7 mouse cellular contexts compared by ENCODE assay signal in genomic region chr11:119007461-119008456, GRCm38 (mm10). TPM values are rescaled to one million over a fixed set of nuclear protein-coding genes. Genes with fewer than 3 reads are reported as not detected.
DNase-seq lines count a peak whose midpoint lies in the region; ATAC-seq lines count a peak whose summit lies in the region.

No protein-coding gene starts in this region.

- no peaks in the 10 kb centered on the region for H3K27me3 ChIP-seq in embryonic facial prominence, embryonic 12.5 days
- H3K27me3 ChIP-seq in lung, embryonic 16.5 days (ENCODE audit: control insufficient read depth, insufficient read depth, low read depth, low read length): no peaks in the 10 kb centered on the region

- peak overlapping the region; percentile 51; the same call in 1 of the 2 replicates for H3K27ac ChIP-seq in embryonic facial prominence, embryonic 12.5 days
- peak overlapping the region; percentile 4; the same call in 1 of the 2 replicates for H3K27ac ChIP-seq in lung, embryonic 16.5 days (ENCODE audit: low read length)

- WGBS in embryonic facial prominence, embryonic 12.5 days: 19% methylated on average over 21 of the region's 21 CpGs
- WGBS in lung, embryonic 16.5 days: 19% methylated on average over 21 of the region's 21 CpGs

- H3K4me3 ChIP-seq in embryonic facial prominence, embryonic 12.5 days: peak overlapping the region; percentile 37
- H3K4me3 ChIP-seq in lung, embryonic 16.5 days (ENCODE audit: low read length): peak overlapping the region; percentile 48

- DNase-seq in R1 (ENCODE audit: low read depth, low spot score): peak; percentile 90
- peak; percentile 91 for DNase-seq in kidney, adult 9 months
- peak; percentile 51 for DNase-seq in thymus, postnatal 14 days
- no peak for DNase-seq in layer of hippocampus, adult 8-10 months (ENCODE audit: low spot score in 2 of 2)

- 0 out of 2 replicates have a peak, but pooled peaks cover 7% of the 10 kb centered on the region for H3K4me1 ChIP-seq in embryonic facial prominence, embryonic 12.5 days
- 0 out of 2 replicates have a peak, but pooled peaks cover 2% of the 10 kb centered on the region for H3K4me1 ChIP-seq in lung, embryonic 16.5 days (replicated peaks; ENCODE audit: control insufficient read depth, insufficient read depth, low read length)

- peak overlapping the region; percentile 50 for H3K9ac ChIP-seq in embryonic facial prominence, embryonic 12.5 days
- H3K9ac ChIP-seq in lung, embryonic 16.5 days (ENCODE audit: low read length): peak overlapping the region; percentile 53

- peak; percentile 81 for ATAC-seq in embryonic facial prominence, embryonic 12.5 days (ENCODE audit: insufficient number of reproducible peaks, insufficient read depth, low FRiP score, low TSS enrichment)
- ATAC-seq in lung, embryonic 16.5 days (ENCODE audit: low read depth): peak; percentile 89
- no peak for ATAC-seq in activated CD4-positive, CD25-positive, alpha-beta regulatory T cell, adult 4 months

- H3K4me2 ChIP-seq in embryonic facial prominence, embryonic 12.5 days (replicated peaks): peak overlapping the region; percentile 51
- peak overlapping the region; percentile 51 for H3K4me2 ChIP-seq in lung, embryonic 16.5 days (ENCODE audit: low read depth, low read length)

- H3K9me3 ChIP-seq in embryonic facial prominence, embryonic 12.5 days: no peaks in the 10 kb centered on the region
- no peaks in the 10 kb centered on the region for H3K9me3 ChIP-seq in lung, embryonic 16.5 days (ENCODE audit: control insufficient read depth, low read length)

- H3K36me3 ChIP-seq in embryonic facial prominence, embryonic 12.5 days: no peaks in the 10 kb centered on the region
- H3K36me3 ChIP-seq in lung, embryonic 16.5 days (ENCODE audit: control insufficient read depth, insufficient read depth, low read length): no peaks in the 10 kb centered on the region

RNA-seq across cellular contexts. Expression of gene Cbx2, which starts 15.0 kb away (rescaled TPM):
- polyA plus RNA-seq in embryonic facial prominence, embryonic 12.5 days (2016; fragmentation: Nextera tagmentation; extraction: Ambion mirVana): 103 and 105 TPM in 2 replicates
- polyA plus RNA-seq in lung, embryonic 16.5 days (2015; fragmentation: Nextera tagmentation; extraction: Ambion mirVana): 27.4 and 30.5 TPM in 2 replicates
- total RNA-seq in layer of hippocampus, adult 8-10 months (2022): 1 to 10 TPM; 1.7 to 3.9 (median 2.4) TPM
- 1 to 10 TPM; 1.1 to 1.4 TPM for polyA plus RNA-seq in activated CD4-positive, CD25-positive, alpha-beta regulatory T cell, adult 4 months (2017; shearing (Covaris generic))

RNA-seq across cellular contexts. Expression of gene Enpp7, which starts 19.8 kb away (rescaled TPM):
- polyA plus RNA-seq in embryonic facial prominence, embryonic 12.5 days (2016; fragmentation: Nextera tagmentation; extraction: Ambion mirVana): not detected in 2 replicates
- polyA plus RNA-seq in lung, embryonic 16.5 days (2015; fragmentation: Nextera tagmentation; extraction: Ambion mirVana): not detected in 2 replicates
- not detected for total RNA-seq in layer of hippocampus, adult 8-10 months (2022)
- polyA plus RNA-seq in activated CD4-positive, CD25-positive, alpha-beta regulatory T cell, adult 4 months (2017; shearing (Covaris generic)): not detected

RNA-seq across cellular contexts. Expression of gene Cbx8, which starts 33.0 kb away (rescaled TPM):
- 9.4 and 10.8 TPM in 2 replicates for polyA plus RNA-seq in embryonic facial prominence, embryonic 12.5 days (2016; fragmentation: Nextera tagmentation; extraction: Ambion mirVana)
- polyA plus RNA-seq in lung, embryonic 16.5 days (2015; fragmentation: Nextera tagmentation; extraction: Ambion mirVana): 7.7 and 7.9 TPM in 2 replicates
- 10 to 100 TPM in 2 of 4 experiments, 1 to 10 TPM in 2; 6.9 to 11.9 (median 9.6) TPM for total RNA-seq in layer of hippocampus, adult 8-10 months (2022)
- polyA plus RNA-seq in activated CD4-positive, CD25-positive, alpha-beta regulatory T cell, adult 4 months (2017; shearing (Covaris generic)): 1 to 10 TPM; 5.3 to 7.5 TPM

Comparison
In these comparisons a context has a peak if more than half of its experiments do, and no peak if none do; other contexts are left out.
1. DNase-seq: peak in R1 (single experiment), kidney, adult 9 months (single experiment) and thymus, postnatal 14 days (single experiment); none in layer of hippocampus, adult 8-10 months (0 of 2).
2. RNA of gene Cbx2, which starts 15.0 kb away (polyA plus RNA-seq): 103 to 105 TPM in embryonic facial prominence, embryonic 12.5 days and 27.4 to 30.5 TPM in lung, embryonic 16.5 days; 1.1 to 1.4 TPM in activated CD4-positive, CD25-positive, alpha-beta regulatory T cell, adult 4 months; every median in the first group is over 10 times any median in the second.